Mouse (Mus musculus): ENCODE data around the gene Cyb561.

Cyb561 gene

GRCm38 (mm10) chr11:105952911-105953386, at the start of gene Cyb561:
Cyb561 (minus strand) TSS chr11:105953336.
- no peak for DNase-seq (ENCODE audit: low spot score in 2 of 2)

- peak in 1 of 2 experiments; percentile 16 for DNase-seq (ENCODE audit: low spot score in 2 of 2)
These were observed 48.6 kb upstream of the Cyb561 start for GRCm38 (mm10) chr11:106001718-106002117.

GRCm38 (mm10) chr11:106000062-106000461, 46.9 kb upstream of the Cyb561 start:
- DNase-seq (ENCODE audit: low spot score in 2 of 2), result no peak

GRCm38 (mm10) chr11:105994375-105994774, 41.2 kb upstream of the Cyb561 start, which contains the start of gene Ace3:
Ace3 (plus strand) TSS chr11:105994675.
- DNase-seq (ENCODE audit: low spot score in 2 of 2), result no peak

GRCm38 (mm10) chr11:105990231-105990630, 37.1 kb upstream of the Cyb561 start:
- DNase-seq (ENCODE audit: low spot score in 2 of 2), result no peak

- no peak for DNase-seq (ENCODE audit: low spot score in 2 of 2)
These were observed 36.3 kb upstream of the Cyb561 start for GRCm38 (mm10) chr11:105989446-105989845.

- no peak for DNase-seq (ENCODE audit: low spot score in 2 of 2)
These were observed 34.3 kb upstream of the Cyb561 start for GRCm38 (mm10) chr11:105987446-105987845.

GRCm38 (mm10) chr11:105984452-105984851, 31.3 kb upstream of the Cyb561 start:
- DNase-seq (ENCODE audit: low spot score in 2 of 2), result no peak

- DNase-seq (ENCODE audit: low spot score in 2 of 2), result no peak
These were observed 25.5 kb upstream of the Cyb561 start for GRCm38 (mm10) chr11:105978634-105979033.

- no peak for DNase-seq (ENCODE audit: low spot score in 2 of 2)
These were observed 25.1 kb upstream of the Cyb561 start for GRCm38 (mm10) chr11:105978232-105978631.

GRCm38 (mm10) chr11:105975636-105976035, 22.5 kb upstream of the Cyb561 start:
- DNase-seq (ENCODE audit: low spot score in 2 of 2), result no peak

GRCm38 (mm10) chr11:105975050-105975449, 21.9 kb upstream of the Cyb561 start:
- DNase-seq (ENCODE audit: low spot score in 2 of 2), result no peak

GRCm38 (mm10) chr11:105974593-105974992, 21.5 kb upstream of the Cyb561 start:
- no peak for DNase-seq (ENCODE audit: low spot score in 2 of 2)

- DNase-seq (ENCODE audit: low spot score in 2 of 2), result no peak
These were observed 16.4 kb upstream of the Cyb561 start for GRCm38 (mm10) chr11:105969516-105969915.

GRCm38 (mm10) chr11:105968948-105969347, 15.8 kb upstream of the Cyb561 start:
- no peak for DNase-seq (ENCODE audit: low spot score in 2 of 2)

- DNase-seq (ENCODE audit: low spot score in 2 of 2), result no peak
These were observed 14.8 kb upstream of the Cyb561 start, which contains the start of gene Ace for GRCm38 (mm10) chr11:105967741-105968574. Ace (plus strand) TSS chr11:105967945.

GRCm38 (mm10) chr11:105966288-105966687, 13.2 kb upstream of the Cyb561 start:
- no peak for DNase-seq (ENCODE audit: low spot score in 2 of 2)

- no peak for DNase-seq (ENCODE audit: low spot score in 2 of 2)
These were observed 11.6 kb upstream of the Cyb561 start for GRCm38 (mm10) chr11:105964691-105965090.

- peak; percentile 37 to 47 for DNase-seq (ENCODE audit: low spot score in 2 of 2)
These were observed 6.2 kb upstream of the Cyb561 start for GRCm38 (mm10) chr11:105959355-105959754.

- no peak for DNase-seq (ENCODE audit: low spot score in 2 of 2)
These were observed 5.4 kb upstream of the Cyb561 start for GRCm38 (mm10) chr11:105958566-105958965.

- no peak for DNase-seq (ENCODE audit: low spot score in 2 of 2)
These were observed 4.4 kb upstream of the Cyb561 start for GRCm38 (mm10) chr11:105957501-105957900.

GRCm38 (mm10) chr11:105955815-105956430, 2.8 kb upstream of the Cyb561 start:
- no peak for DNase-seq (ENCODE audit: low spot score in 2 of 2)

GRCm38 (mm10) chr11:105953402-105953801, 266 bp upstream of the Cyb561 start:
- DNase-seq (ENCODE audit: low spot score in 2 of 2), result no peak
